Mouse (Mus musculus) bone marrow macrophage, adult 2 months (primary cell): Measurements from ENCODE around the gene Plekhm1.

Source experiments
- CTCF ChIP-seq: IDR thresholded peaks from 2 replicates; pipeline ENCODE4 v1.5.1; 2012; ENCODE audit warnings: low read depth, mild to moderate bottlenecking, low read length, moderate library complexity
- POLR2A ChIP-seq: IDR thresholded peaks from 2 replicates; pipeline ENCODE4 v1.6.1; 2012; ENCODE audit warnings: mild to moderate bottlenecking, low read depth, low read length, borderline replicate concordance

DNA sequence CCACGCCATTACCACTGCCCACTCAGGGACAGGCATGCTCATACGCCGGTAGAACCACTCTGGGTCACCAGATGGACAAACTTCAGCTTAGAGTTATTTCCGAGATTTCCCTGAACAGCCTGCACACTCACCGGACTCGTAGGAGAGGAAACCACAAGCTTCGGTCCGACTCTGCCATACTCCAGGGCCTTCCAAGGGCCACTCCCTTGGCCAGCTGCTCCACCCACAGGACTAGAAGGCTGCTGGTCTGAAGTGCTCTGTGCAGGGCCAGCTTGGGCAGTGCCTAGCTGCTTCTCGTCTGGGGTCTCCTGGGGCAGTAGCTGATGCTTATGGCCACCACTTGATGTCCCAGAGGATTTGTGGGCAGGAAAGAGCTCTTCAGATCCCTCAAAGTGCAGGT, 25.7 kb downstream of the Plekhm1 start:
- TF ChIP-seq POLR2A, result no peak
- TF ChIP-seq CTCF, result no peak
